Mouse (Mus musculus) midbrain, embryonic 14.5 days (tissue): ENCODE measurements at regions not wholly inside any gene's neighbourhood (a gene's known extent, or its start where the extent isn't known, plus 50 kb on each side); places are given as distances from the start of the nearest gene placed in this dataset.

Experiments
- ATAC-seq: fragments of 200-750 bp; cut with Nextera tagmentation; 2 replicates; pipeline ENCODE4 v1.8.0; 2017; ENCODE audit warnings: moderate number of reproducible peaks, moderate library complexity; ENCODE audit not compliant: low FRiP score, low TSS enrichment
- DNase-seq: peaks from one replicate; pipeline ENCODE4 v3.0.0-alpha.2; 2015
- H3K27ac ChIP-seq: fragments of 300-500 bp; sonication (generic); replicated peaks from 2 replicates; pipeline ENCODE4 v1.5.1; 2014; ENCODE audit warnings: mild to moderate bottlenecking, low read depth, low read length, moderate library complexity
- H3K27me3 ChIP-seq: fragments of 300-500 bp; sonication (generic); 2 replicates; pipeline ENCODE4 v1.6.1; 2014; ENCODE audit warnings: low read length, control low read depth, mixed read lengths; ENCODE audit not compliant: control insufficient read depth, insufficient read depth
- H3K36me3 ChIP-seq: fragments of 300-500 bp; sonication (generic); 2 replicates; pipeline ENCODE4 v1.6.1; 2014; ENCODE audit warnings: low read length, control low read depth; ENCODE audit not compliant: control insufficient read depth, insufficient read depth
- H3K4me1 ChIP-seq: fragments of 300-500 bp; sonication (generic); 2 replicates; pipeline ENCODE4 v1.6.1; 2014; ENCODE audit warnings: mild to moderate bottlenecking, antibody characterized with exemption, low read length, control low read depth; ENCODE audit not compliant: control insufficient read depth, insufficient read depth
- H3K4me2 ChIP-seq: fragments of 300-500 bp; sonication (generic); 2 replicates; pipeline ENCODE4 v1.6.1; 2014; ENCODE audit warnings: mild to moderate bottlenecking, low read length, moderate library complexity
- H3K4me3 ChIP-seq: fragments of 300-500 bp; sonication (generic); replicated peaks from 2 replicates; pipeline ENCODE4 v1.5.1; 2014; ENCODE audit warnings: low read depth, low read length
- H3K9ac ChIP-seq: fragments of 300-500 bp; sonication (generic); replicated peaks from 2 replicates; pipeline ENCODE4 v1.6.1; 2014; ENCODE audit warnings: mild to moderate bottlenecking, low read length, moderate library complexity
- H3K9me3 ChIP-seq: fragments of 300-500 bp; sonication (generic); 2 replicates; pipeline ENCODE4 v1.6.1; 2016; ENCODE audit warnings: low read length, control low read depth, mixed read lengths; ENCODE audit not compliant: control insufficient read depth
- WGBS: fragments of 180-500 bp; shearing (Covaris S2); extraction: QIAGEN DNeasy Blood & Tissue Kit; methylation state at CpG from one replicate; pipeline ENCODE4 v1.1.7; 2014; 5-methylcytosine and 5-hydroxymethylcytosine counted together

- Histone ChIP-seq H3K27ac (no peak overlapping the region), H3K27me3 (no peaks in the 10 kb centered on the region), H3K4me2 (no peak overlapping the region), H3K4me1 (no peaks in the 10 kb centered on the region), H3K4me3 (no peak overlapping the region), H3K36me3 (no peaks in the 10 kb centered on the region), H3K9me3 (no peaks in the 10 kb centered on the region), H3K9ac (no peak overlapping the region)
- peak; percentile 43; the same call in 1 of the 2 replicates for ATAC-seq
- peak; percentile 42 for DNase-seq
- WGBS = 52% methylated on average over 2 of the region's 2 CpGs
These were observed 276.8 kb upstream of the Olfm3 start for GRCm38 (mm10) chr3:114627103-114627502.

GRCm38 (mm10) chr3:114635362-114635761 is 268.5 kb upstream of the Olfm3 start:
- no peaks in the 10 kb centered on the region for H3K9me3 ChIP-seq
- no peak overlapping the region for H3K4me3 ChIP-seq
- no peaks in the 10 kb centered on the region for H3K36me3 ChIP-seq
- no peak overlapping the region for H3K4me2 ChIP-seq
- ATAC-seq (no peak), DNase-seq (no peak)
- WGBS = 85% methylated on average over 2 of the region's 2 CpGs
- H3K4me1 ChIP-seq = no peaks in the 10 kb centered on the region
- no peaks in the 10 kb centered on the region for H3K27me3 ChIP-seq
- no peak overlapping the region for H3K27ac ChIP-seq
- H3K9ac ChIP-seq = no peak overlapping the region

DNA sequence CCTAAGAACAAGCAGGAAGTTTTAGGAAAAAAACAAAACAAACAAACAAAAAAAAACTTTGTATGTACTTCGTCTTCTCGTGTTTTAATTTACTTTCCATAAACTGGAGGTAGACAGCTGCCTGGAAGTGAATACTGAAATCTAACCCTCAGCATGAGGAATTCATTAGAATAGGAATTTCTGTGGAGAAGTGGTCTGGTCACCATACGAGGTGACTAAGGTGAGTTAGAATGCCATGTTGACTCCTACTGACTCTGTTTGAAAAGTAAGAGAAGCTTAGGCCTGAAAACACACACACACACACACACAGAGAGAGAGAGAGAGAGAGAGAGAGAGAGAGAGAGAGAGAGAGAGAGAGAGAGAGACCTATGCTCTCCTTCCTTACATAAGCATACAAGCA is 255.9 kb upstream of the Olfm3 start:
- H3K4me3 ChIP-seq = no peak overlapping the region
- 88% methylated on average over 3 of the region's 3 CpGs for WGBS
- no peaks in the 10 kb centered on the region for H3K27me3 ChIP-seq
- no peaks in the 10 kb centered on the region for H3K36me3 ChIP-seq
- no peaks in the 10 kb centered on the region for H3K4me1 ChIP-seq
- H3K27ac ChIP-seq = no peak overlapping the region
- H3K9me3 ChIP-seq = no peaks in the 10 kb centered on the region
- H3K4me2 ChIP-seq = no peak overlapping the region
- DNase-seq (no peak), ATAC-seq (no peak)
- no peak overlapping the region for H3K9ac ChIP-seq

DNA sequence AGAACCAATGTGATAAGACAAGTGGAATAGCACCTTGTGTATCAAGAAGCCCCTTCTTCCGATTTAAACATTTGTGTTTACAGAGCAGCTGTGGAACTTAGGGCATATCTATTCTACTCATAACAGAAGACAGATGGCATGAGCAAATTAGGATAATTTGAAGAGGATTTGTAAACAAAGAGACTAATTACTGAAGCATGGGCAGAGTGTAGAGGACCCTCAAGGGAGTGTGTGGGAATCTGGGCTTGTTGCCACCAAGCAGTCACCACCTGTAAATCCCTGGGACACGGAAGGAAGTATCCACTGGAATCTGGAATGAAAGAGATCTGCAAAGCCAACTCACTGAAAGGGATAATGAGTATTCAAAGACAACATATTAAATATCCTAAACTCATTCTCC is 205.9 kb upstream of the Olfm3 start:
- ATAC-seq (peak; percentile 43; the same call in 1 of the 2 replicates), DNase-seq (peak; percentile 48)
- 74% methylated on average over 2 of the region's 2 CpGs for WGBS

DNA sequence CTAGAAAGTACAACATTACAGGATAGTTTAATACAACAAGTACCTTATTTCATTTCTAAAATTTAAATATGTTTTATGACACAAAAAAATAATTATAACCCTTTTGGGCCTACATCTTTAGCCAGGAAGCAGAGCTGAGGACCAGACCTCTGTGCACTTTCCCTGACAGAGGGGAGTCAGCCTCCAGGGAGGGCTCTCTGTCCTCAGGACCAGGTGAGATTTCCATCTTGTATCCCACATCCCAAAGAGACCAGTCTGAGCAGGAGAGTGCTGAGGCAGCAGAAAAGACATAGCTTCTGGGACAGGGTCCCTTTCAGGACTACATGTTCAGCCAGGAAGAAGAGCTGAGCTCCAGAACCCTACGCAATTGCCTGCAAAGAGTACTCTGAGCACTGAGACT is 178.7 kb upstream of the Olfm3 start:
- no peak overlapping the region for H3K27ac ChIP-seq
- WGBS = 95% methylated on average over 1 of the region's 1 CpGs
- H3K4me3 ChIP-seq = no peak overlapping the region
- no peaks in the 10 kb centered on the region for H3K4me1 ChIP-seq
- no peaks in the 10 kb centered on the region for H3K27me3 ChIP-seq
- ATAC-seq (no peak), DNase-seq (no peak)
- H3K36me3 ChIP-seq = no peaks in the 10 kb centered on the region
- no peak overlapping the region for H3K9ac ChIP-seq
- no peaks in the 10 kb centered on the region for H3K9me3 ChIP-seq
- H3K4me2 ChIP-seq = no peak overlapping the region

More for the DNA sequence above, 205.9 kb upstream of the Olfm3 start:
- Histone ChIP-seq H3K27me3 (no peaks in the 10 kb centered on the region), H3K9me3 (no peaks in the 10 kb centered on the region), H3K27ac (no peak overlapping the region), H3K4me3 (no peak overlapping the region), H3K36me3 (no peaks in the 10 kb centered on the region), H3K4me2 (no peak overlapping the region), H3K9ac (no peak overlapping the region), H3K4me1 (no peaks in the 10 kb centered on the region)

GRCm38 (mm10) chr3:114736426-114736825 is 167.5 kb upstream of the Olfm3 start:
- H3K4me2 ChIP-seq = no peak overlapping the region
- no peaks in the 10 kb centered on the region for H3K36me3 ChIP-seq
- WGBS = 82% methylated on average over 2 of the region's 2 CpGs
- H3K4me3 ChIP-seq = no peak overlapping the region
- H3K27me3 ChIP-seq = no peaks in the 10 kb centered on the region
- no peaks in the 10 kb centered on the region for H3K4me1 ChIP-seq
- DNase-seq (no peak), ATAC-seq (no peak)
- H3K27ac ChIP-seq = no peak overlapping the region
- no peaks in the 10 kb centered on the region for H3K9me3 ChIP-seq
- H3K9ac ChIP-seq = no peak overlapping the region

GRCm38 (mm10) chr3:114744206-114744605 is 159.7 kb upstream of the Olfm3 start:
- ATAC-seq = no peak
- DNase-seq = no peak
- Histone ChIP-seq H3K27me3 (no peaks in the 10 kb centered on the region), H3K27ac (no peak overlapping the region), H3K9me3 (no peaks in the 10 kb centered on the region), H3K4me2 (no peak overlapping the region), H3K36me3 (no peaks in the 10 kb centered on the region), H3K4me1 (no peaks in the 10 kb centered on the region), H3K9ac (no peak overlapping the region), H3K4me3 (no peak overlapping the region)
- whole genome bisulfite sequencing = 72% methylated on average over 1 of the region's 1 CpGs

- Histone ChIP-seq H3K27me3 (no peaks in the 10 kb centered on the region), H3K4me2 (no peak overlapping the region), H3K9me3 (no peaks in the 10 kb centered on the region), H3K4me3 (no peak overlapping the region), H3K36me3 (no peaks in the 10 kb centered on the region), H3K4me1 (no peaks in the 10 kb centered on the region), H3K27ac (no peak overlapping the region), H3K9ac (no peak overlapping the region)
- DNase-seq (no peak), ATAC-seq (no peak)
These were observed 158.7 kb upstream of the Olfm3 start for GRCm38 (mm10) chr3:114745131-114745530.

DNA sequence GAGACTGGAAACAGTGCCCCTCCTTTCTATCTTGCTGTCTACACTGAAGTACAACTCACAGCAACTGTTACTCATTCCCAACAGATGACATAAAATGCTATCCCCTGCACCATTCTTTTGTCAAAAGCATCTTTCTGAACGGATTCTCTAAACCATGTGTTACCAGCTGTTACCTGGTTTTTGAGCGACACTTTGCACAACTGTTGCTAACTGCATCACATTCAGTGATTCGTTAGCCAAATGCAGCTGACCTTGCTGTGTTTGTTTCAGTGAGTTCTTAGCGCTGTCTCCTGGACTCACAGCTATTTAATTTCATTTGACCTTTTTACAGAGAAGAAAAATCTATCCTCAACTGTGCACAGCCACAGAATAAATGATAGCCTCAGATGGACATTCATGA is 146.6 kb upstream of the Olfm3 start:
- Histone ChIP-seq H3K27ac (no peak overlapping the region), H3K4me1 (no peaks in the 10 kb centered on the region), H3K27me3 (no peaks in the 10 kb centered on the region), H3K4me3 (no peak overlapping the region), H3K9me3 (no peaks in the 10 kb centered on the region), H3K4me2 (no peak overlapping the region), H3K36me3 (no peaks in the 10 kb centered on the region), H3K9ac (no peak overlapping the region)
- WGBS = 87% methylated on average over 4 of the region's 4 CpGs
- ATAC-seq = no peak
- no peak for DNase-seq
